Mouse (Mus musculus) right cerebral cortex, adult 18-20 months (tissue): Measurements from ENCODE around the gene Gm49387.

Experiments used
- DNase-seq: peaks from one replicate; pipeline ENCODE4 v3.0.0; 2022; ENCODE audit warnings: mixed read lengths

Gene Gm49387

GRCm38 (mm10) chr14:31519165-31519564 is 121.5 kb downstream of the Gm49387 start:
- DNase-seq = no peak

GRCm38 (mm10) chr14:31515895-31516294 is 124.8 kb downstream of the Gm49387 start:
- DNase-seq = no peak

DNA sequence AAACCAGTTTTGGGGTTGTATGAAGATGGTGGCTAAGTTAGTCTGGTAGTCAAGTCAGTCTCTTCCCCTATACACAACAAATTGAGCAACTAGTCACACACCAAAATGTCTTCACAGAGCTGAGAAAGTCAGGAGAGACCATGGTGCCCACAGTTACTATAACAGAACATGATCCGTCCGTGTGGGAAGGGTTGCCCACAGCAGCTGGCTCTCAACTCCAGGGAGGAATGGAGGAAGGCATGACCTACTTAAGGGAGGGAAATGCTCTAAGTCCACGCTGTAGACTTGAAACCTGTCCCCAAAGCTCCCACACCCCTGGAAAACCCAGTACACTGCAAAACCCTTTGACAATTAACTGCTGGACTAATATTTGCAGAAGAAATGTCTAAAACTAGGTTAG is 130.4 kb downstream of the Gm49387 start:
- DNase-seq = no peak

- DNase-seq = no peak
Measured at GRCm38 (mm10) chr14:31509911-31510310, 130.8 kb downstream of the Gm49387 start.

GRCm38 (mm10) chr14:31506456-31506855 is 134.2 kb downstream of the Gm49387 start:
- DNase-seq = no peak

DNA sequence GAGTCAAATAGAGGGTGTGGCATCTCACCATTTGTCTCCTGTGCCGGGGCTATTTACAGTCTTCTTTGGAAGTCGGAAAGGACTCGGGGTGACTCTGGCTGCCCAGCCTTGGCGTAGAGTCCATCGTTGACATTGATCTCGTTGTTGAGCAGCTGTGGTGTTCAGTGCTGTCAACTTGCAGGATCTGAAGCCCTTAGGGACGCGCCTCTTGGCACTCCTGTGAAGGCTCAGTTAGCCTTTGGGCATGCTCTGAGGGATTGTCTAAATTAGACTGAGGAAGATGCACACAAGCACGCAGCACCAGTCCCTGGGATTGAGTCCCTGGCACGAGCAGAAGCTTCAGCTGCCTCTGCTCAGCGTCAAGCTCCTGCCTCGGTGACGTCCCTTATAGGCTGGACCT is 137.3 kb downstream of the Gm49387 start:
- no peak for DNase-seq
